ENCODE assay signal across 8 mouse cellular contexts in the genomic region with DNA sequence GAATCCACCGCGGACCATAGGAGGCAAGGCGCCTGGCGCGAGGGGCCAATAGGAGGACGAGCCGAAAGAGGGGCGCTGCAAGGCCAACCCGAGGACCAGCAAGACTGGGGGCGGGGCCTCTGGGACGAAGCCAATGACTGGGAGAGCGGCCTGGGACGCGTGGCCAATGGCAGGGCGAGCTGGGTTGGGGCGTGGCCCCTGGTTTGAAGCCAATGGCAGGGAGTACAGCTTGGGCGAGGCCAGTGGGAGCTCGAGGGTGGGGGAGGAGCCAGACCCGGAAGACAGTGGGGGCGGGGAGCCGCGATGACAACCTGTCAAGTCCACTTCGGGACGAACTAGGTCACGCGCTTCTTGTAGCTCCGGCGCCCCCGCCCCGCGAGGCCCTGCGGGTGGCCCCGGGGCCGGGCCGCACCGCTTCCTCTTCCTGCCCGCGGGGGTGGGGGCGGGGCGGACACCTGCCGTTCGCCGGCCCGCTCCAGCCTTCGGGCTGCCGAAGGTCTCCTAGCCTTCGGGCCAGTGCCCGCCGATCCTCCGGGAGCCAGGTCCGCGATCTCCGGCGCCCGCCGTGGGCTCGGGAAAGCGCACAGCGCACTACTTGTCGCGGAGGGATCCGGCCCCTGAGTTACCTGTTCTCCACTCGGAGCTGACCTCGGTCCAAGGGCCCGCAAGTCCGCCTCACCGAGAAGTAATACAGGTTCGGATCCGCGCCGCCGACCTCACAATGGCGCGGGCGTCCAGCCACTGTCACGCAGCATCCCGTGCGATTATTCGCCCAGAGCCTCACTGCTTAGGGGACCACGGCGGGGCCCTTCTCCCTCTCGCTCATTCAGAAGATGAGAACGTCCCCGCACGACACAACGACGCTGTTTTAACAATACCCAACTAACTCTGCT. TPM values are rescaled to one million over a fixed set of nuclear protein-coding genes. Genes with fewer than 3 reads are reported as not detected.
DNase-seq lines count a peak whose midpoint lies in the region; ATAC-seq lines count a peak whose summit lies in the region.

No protein-coding gene starts in this region.

- H3K27me3 ChIP-seq in hindbrain, embryonic 16.5 days (replicated peaks; ENCODE audit: control insufficient read depth, insufficient read depth, low read length) = no peaks in the 10 kb centered on the region

- no peaks in the 10 kb centered on the region for H3K9me3 ChIP-seq in hindbrain, embryonic 16.5 days (ENCODE audit: control insufficient read depth, low read length)

- H3K9ac ChIP-seq in hindbrain, embryonic 16.5 days (ENCODE audit: low read depth, low read length) = peak overlapping the region; percentile 85

- H3K4me3 ChIP-seq in hindbrain, embryonic 16.5 days (ENCODE audit: low read length) = peak overlapping the region; percentile 80
- H3K4me3 ChIP-seq in macrophage (ENCODE audit: inconsistent target) = peak overlapping the region; percentile 73

- no peaks in the 10 kb centered on the region for H3K79me2 ChIP-seq in macrophage (ENCODE audit: inconsistent target)

- under 1% methylated on average over 63 of the region's 87 CpGs for WGBS in hindbrain, embryonic 16.5 days
- under 1% methylated on average over 71 of the region's 87 CpGs for WGBS in macrophage (ENCODE audit: missing documents)

- H3K36me3 ChIP-seq in hindbrain, embryonic 16.5 days (ENCODE audit: control insufficient read depth, insufficient read depth, low read length) = no peaks in the 10 kb centered on the region
- no peaks in the 10 kb centered on the region for H3K36me3 ChIP-seq in macrophage (ENCODE audit: inconsistent target)

- peak overlapping the region; percentile 82 for H3K4me2 ChIP-seq in hindbrain, embryonic 16.5 days (ENCODE audit: low read length)

- peak overlapping the region; percentile 97 for H3K27ac ChIP-seq in hindbrain, embryonic 16.5 days (ENCODE audit: low read depth, low read length)
- H3K27ac ChIP-seq in macrophage = peak overlapping the region; percentile 88

- H3K4me1 ChIP-seq in hindbrain, embryonic 16.5 days (ENCODE audit: control insufficient read depth, insufficient read depth, low read depth, low read length) = peaks cover 5% of the 10 kb centered on the region

- peak; percentile 99 for ATAC-seq in hindbrain, embryonic 16.5 days

- peak; percentile 97 for DNase-seq in WW6 (ENCODE audit: low read depth, low spot score)
- DNase-seq in cerebellum, postnatal 4 days (ENCODE audit: low spot score in 2 of 2) = peak; percentile 98 to 100
- DNase-seq in gastrocnemius, adult 18-20 months (ENCODE audit: low spot score) = peak; percentile 100
- peak; percentile 100 for DNase-seq in left cerebral cortex, adult 18-20 months (ENCODE audit: low spot score in 2 of 2)
- peak; percentile 100 for DNase-seq in right cerebral cortex, adult 18-20 months
- DNase-seq in urinary bladder, postnatal 10 days (ENCODE audit: low spot score) = peak; percentile 100

RNA-seq across cellular contexts. Expression of a gene that starts 13.9 kb away (rescaled TPM):
- under 1 TPM in 1 of 2 experiments, not detected in 1; 0.16 TPM for total RNA-seq in gastrocnemius, adult 18-20 months (2021)
- polyA plus RNA-seq in hindbrain, embryonic 16.5 days (2015; fragmentation: Nextera tagmentation; extraction: Ambion mirVana) = 0.10 and 0.22 TPM in 2 replicates
- total RNA-seq in left cerebral cortex, adult 18-20 months (2021) = under 1 TPM; 0.30 to 0.40 TPM
- not detected for total RNA-seq in macrophage (2018; cell fraction: chromatin; rRNA removed)
- not detected for total RNA-seq in macrophage (2018; cell fraction: cytosol; rRNA removed)
- not detected for total RNA-seq in macrophage (2018; cell fraction: nucleus; rRNA removed)
- polyA plus RNA-seq in macrophage (2018) = not detected in 3 replicates

RNA-seq across cellular contexts. Expression of a gene that starts 31.2 kb away (rescaled TPM):
- 10 to 100 TPM; 31.0 to 37.1 TPM for total RNA-seq in gastrocnemius, adult 18-20 months (2021)
- 12.1 and 13.1 TPM in 2 replicates for polyA plus RNA-seq in hindbrain, embryonic 16.5 days (2015; fragmentation: Nextera tagmentation; extraction: Ambion mirVana)
- 10 to 100 TPM; 63.3 to 63.7 TPM for total RNA-seq in left cerebral cortex, adult 18-20 months (2021)
- total RNA-seq in macrophage (2018; cell fraction: chromatin; rRNA removed) = 100 to 1,000 TPM in 25 of 26 experiments, 10 to 100 TPM in 1; 74.6 to 347 (median 272) TPM
- 10 to 100 TPM; 22.4 to 50.1 (median 37.7) TPM for total RNA-seq in macrophage (2018; cell fraction: cytosol; rRNA removed)
- 100 to 1,000 TPM in 21 of 26 experiments, 10 to 100 TPM in 5; 56.0 to 218 (median 144) TPM for total RNA-seq in macrophage (2018; cell fraction: nucleus; rRNA removed)
- 16.9 to 19.3 TPM (median 18.9 TPM) in 3 replicates for polyA plus RNA-seq in macrophage (2018)

Comparison
In these comparisons a context has a peak if more than half of its experiments do, and no peak if none do; other contexts are left out.
1. Peak in every context shown above with its lines: DNase-seq, ATAC-seq, H3K4me3 ChIP-seq and H3K27ac ChIP-seq.